Mouse (Mus musculus): ENCODE measurements around the gene Cyfip2.

Cyfip2 gene

DNA sequence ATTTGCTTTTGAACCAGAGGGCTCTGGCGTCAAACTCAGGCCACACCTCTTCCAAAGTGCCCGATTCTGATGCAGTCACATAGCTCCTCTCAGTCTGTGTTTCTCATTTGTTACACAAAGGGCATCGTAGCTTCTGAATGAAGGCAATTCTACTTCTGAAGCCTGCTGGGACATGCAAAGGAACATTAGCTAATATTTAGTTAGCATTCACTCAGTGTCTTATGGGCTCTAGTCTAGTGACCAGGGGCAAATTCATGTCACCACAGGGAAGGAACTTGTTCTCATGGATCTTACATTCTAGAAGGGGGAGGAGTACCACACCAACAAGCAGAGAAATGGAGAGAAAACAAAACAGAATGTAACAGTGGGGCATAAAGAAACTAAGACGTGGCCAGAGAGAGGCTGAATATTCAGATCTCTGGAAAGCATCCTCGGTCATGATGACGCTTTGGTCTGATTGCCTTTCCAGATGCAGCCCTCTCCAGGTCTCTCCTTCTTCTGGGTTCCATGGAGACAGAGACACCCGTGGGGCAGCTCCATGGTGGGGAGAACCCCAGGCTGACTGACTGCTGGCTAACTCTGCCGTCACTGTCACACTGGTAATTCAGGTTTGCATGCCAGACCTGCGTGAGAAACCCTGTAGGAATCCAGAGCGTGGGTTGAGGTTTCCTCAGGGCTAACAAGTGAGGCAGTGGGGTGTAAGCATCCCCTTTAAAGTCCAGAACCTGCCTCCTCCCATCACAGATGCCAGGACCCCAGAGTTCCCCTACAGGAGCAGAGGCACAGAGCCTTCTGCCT is 135.2 kb downstream of the Cyfip2 start:
- DNase-seq, result no peak

DNA sequence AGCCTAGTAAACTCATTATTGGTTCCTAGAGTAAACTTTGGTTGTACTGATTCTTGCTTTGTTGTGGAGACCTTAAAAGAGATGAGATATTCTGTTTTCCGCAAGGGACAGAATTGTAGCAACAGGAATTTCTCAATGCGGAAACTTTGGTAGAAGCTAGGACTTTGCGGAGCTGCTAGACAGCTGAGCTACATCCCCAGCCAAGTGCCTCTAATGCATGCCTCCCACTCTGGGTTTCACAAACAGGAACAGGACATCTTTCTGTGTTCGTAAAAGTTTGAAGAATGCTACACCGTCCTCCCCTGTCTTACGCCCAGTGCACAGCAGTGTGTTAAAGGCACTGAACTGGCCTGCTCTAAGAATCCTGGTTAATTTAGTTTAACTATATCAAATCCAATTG is 136.5 kb downstream of the Cyfip2 start:
- no peak for DNase-seq

DNA sequence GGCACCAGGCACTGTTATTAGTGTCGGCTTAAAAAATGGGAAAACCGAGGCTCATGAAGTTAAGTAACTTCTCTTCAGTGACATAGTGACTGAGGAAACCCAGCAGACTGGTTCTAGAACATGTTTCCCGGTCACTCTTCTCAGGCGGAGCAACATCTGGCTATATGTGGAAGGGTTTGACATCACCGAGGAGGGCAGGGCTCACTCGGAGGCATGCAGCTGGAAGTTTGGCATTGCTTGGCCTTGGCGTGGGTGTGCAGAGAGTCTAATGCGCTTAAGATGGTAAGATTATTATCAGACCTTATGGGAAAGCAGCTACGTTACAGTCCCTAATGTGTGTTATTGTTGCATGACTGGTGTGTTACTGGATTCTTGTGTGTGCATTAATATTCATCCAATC is 140.5 kb downstream of the Cyfip2 start:
- DNase-seq, result no peak

DNA sequence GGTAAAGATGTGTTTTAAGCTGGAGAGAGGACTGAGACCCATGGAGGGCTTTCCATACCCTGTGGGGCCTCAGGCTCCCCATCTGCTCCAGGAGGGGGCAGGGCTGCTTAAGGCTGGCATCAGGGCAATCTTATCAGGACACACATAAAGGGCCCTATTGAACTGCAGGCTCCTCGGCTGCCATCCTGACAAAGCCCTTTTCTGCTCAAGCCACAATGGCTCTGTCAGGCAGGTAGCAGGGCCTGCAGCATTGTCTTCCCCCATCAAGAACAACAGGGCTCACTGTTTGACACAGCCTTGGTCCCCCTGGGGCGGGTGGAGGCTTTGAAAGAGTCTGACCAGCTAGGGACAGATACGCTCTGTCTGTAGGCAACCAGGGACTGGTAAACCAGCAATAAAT is 142.8 kb downstream of the Cyfip2 start:
- no peak for DNase-seq

- no peak for DNase-seq
Observed at GRCm38 (mm10) chr11:46168506-46168905, 144.2 kb downstream of the Cyfip2 start.

GRCm38 (mm10) chr11:46165866-46166585 is 146.6 kb downstream of the Cyfip2 start, which contains the start of gene Nipal4:
Gene Nipal4, minus strand, starts transcription at chr11:46166508.
- DNase-seq, result no peak

GRCm38 (mm10) chr11:46157462-46157861 is 155.2 kb downstream of the Cyfip2 start:
- DNase-seq, result no peak

GRCm38 (mm10) chr11:46156945-46157344 is 155.7 kb downstream of the Cyfip2 start:
- no peak for DNase-seq

DNA sequence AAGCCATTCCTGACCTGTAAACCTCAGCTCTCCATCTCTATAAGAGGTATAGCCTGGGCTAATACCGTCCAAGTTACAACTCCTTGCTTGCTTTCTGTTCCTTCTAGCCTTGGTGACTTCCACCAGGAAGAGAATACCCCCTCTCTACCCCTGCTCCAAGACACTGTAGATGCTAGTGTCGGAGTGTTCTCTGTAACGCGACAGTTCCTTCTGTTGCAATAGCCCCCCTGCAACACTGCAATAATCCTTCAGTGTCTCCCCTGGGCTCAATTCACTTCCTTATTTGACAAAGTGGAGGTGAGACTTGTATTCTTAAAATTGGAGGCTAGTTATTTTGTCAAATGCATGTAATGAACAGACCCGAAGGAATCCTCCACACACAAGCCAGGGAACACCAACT is 166.0 kb downstream of the Cyfip2 start:
- DNase-seq, result no peak

DNA sequence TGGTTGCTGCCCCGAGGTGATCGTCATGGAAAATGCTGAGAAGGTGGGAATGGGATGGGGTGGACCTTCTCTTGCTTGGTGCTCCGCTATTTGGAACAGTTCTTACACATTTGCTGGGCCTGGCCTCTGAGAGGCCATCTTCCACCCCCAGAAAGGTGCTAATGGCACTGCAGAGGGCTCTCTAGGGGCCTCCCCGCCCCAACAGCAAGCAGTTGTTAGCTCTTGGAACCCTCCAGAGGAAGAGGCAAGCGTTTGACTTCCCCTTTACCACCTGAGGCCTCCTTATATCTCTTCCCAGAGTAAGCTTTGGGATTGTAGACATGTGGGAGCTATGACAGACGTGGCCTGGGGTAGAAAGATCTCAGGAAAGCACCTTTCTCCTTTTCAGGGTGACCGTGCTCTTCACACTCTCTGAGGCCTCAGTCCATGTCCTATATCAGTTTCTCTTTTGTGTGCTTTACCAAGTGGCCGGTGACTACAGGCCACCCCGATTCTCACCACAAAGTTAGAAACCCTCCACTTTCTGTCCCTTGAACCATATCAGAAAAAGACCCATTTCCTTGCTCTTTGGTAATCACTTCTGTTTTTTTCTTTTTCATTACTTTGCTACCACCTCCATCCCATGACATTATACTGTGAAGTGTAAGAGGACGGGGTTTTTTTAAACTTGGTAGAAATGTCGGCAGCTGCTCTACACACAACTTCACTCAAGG is 167.3 kb downstream of the Cyfip2 start:
- no peak for DNase-seq

Data from kidney, adult 18-20 months (tissue).